Mouse (Mus musculus) hindbrain, embryonic 14.5 days (tissue): ENCODE results near the gene Pde4d. TPM values are rescaled to one million over a fixed set of nuclear protein-coding genes. Genes with fewer than 3 reads are reported as not detected.

Experiments
- ATAC-seq: fragments of 200-750 bp; cut with Nextera tagmentation; 2 replicates; pipeline ENCODE4 v1.8.0; 2017; ENCODE audit warnings: moderate number of reproducible peaks, mild to moderate bottlenecking, moderate TSS enrichment, moderate library complexity; ENCODE audit not compliant: low FRiP score
- DNase-seq: peaks from one replicate; pipeline ENCODE4 v3.0.0-alpha.2; 2015; ENCODE audit warnings: low spot score
- H3K27ac ChIP-seq: fragments of 300-500 bp; sonication (generic); 2 replicates; pipeline ENCODE4 v1.5.1; 2014; ENCODE audit warnings: mild to moderate bottlenecking, moderate library complexity
- H3K27me3 ChIP-seq: fragments of 300-500 bp; sonication (generic); 2 replicates; pipeline ENCODE4 v1.6.1; 2014; ENCODE audit warnings: mild to moderate bottlenecking, low read length, mixed read lengths; ENCODE audit not compliant: control insufficient read depth, insufficient read depth
- H3K36me3 ChIP-seq: fragments of 300-500 bp; sonication (generic); replicated peaks from 2 replicates; pipeline ENCODE4 v1.6.1; 2014; ENCODE audit not compliant: control insufficient read depth, insufficient read depth
- H3K4me1 ChIP-seq: fragments of 300-500 bp; sonication (generic); replicated peaks from 2 replicates; pipeline ENCODE4 v1.6.1; 2014; ENCODE audit warnings: antibody characterized with exemption, low read length, mixed read lengths; ENCODE audit not compliant: control insufficient read depth, insufficient read depth
- H3K4me2 ChIP-seq: fragments of 300-500 bp; sonication (generic); replicated peaks from 2 replicates; pipeline ENCODE4 v1.6.1; 2014; ENCODE audit warnings: mild to moderate bottlenecking, moderate library complexity
- H3K4me3 ChIP-seq: fragments of 300-500 bp; sonication (generic); replicated peaks from 2 replicates; pipeline ENCODE4 v1.5.1; 2014; ENCODE audit warnings: mild to moderate bottlenecking, low read length
- H3K9ac ChIP-seq: fragments of 300-500 bp; sonication (generic); 2 replicates; pipeline ENCODE4 v1.6.1; 2014
- H3K9me3 ChIP-seq: fragments of 300-500 bp; sonication (generic); 2 replicates; pipeline ENCODE4 v1.6.1; 2016; ENCODE audit warnings: low read length; ENCODE audit not compliant: control insufficient read depth
- WGBS: fragments of 180-500 bp; shearing (Covaris S2); extraction: QIAGEN DNeasy Blood & Tissue Kit; methylation state at CpG from one replicate; pipeline ENCODE4 v1.1.7; 2014; 5-methylcytosine and 5-hydroxymethylcytosine counted together
- polyA plus RNA-seq: library from polyadenylated mRNA; unstranded; fragments of >200 nt; fragmentation: Nextera tagmentation; extraction: Ambion mirVana; gene quantifications from 2 replicates; pipeline ENCODE4 v1.2.1, GENCODE M21; 2014

Pde4d gene
- polyA plus RNA-seq, 1 experiment from 2014 or later = 23.2 TPM

GRCm38 (mm10) chr13:109581284-109582070, 1131.7 kb downstream of the Pde4d start:
- H3K27ac ChIP-seq = no peak overlapping the region
- H3K9me3 ChIP-seq = no peaks in the 10 kb centered on the region
- WGBS = 81% methylated on average over 16 of the region's 16 CpGs
- H3K9ac ChIP-seq = no peak overlapping the region
- no peak overlapping the region for H3K4me2 ChIP-seq
- H3K4me1 ChIP-seq = peaks cover 3% of the 10 kb centered on the region; the same call in 1 of the 2 replicates
- no peaks in the 10 kb centered on the region for H3K27me3 ChIP-seq
- ATAC-seq (no peak), DNase-seq (no peak)
- H3K4me3 ChIP-seq = no peak overlapping the region
- H3K36me3 ChIP-seq = no peaks in the 10 kb centered on the region

- Histone ChIP-seq H3K9me3 (no peaks in the 10 kb centered on the region), H3K27me3 (no peaks in the 10 kb centered on the region), H3K4me2 (no peak overlapping the region), H3K4me1 (no peaks in the 10 kb centered on the region), H3K27ac (no peak overlapping the region), H3K4me3 (no peak overlapping the region), H3K36me3 (no peaks in the 10 kb centered on the region), H3K9ac (no peak overlapping the region)
- 84% methylated on average over 4 of the region's 4 CpGs for WGBS
- no peak for DNase-seq
- ATAC-seq = no peak
Observed at GRCm38 (mm10) chr13:109590048-109590447, 1140.3 kb downstream of the Pde4d start.

GRCm38 (mm10) chr13:109592192-109592797, 1142.5 kb downstream of the Pde4d start:
- H3K9ac ChIP-seq = no peak overlapping the region
- WGBS = 73% methylated on average over 8 of the region's 8 CpGs
- DNase-seq (no peak), ATAC-seq (no peak)
- H3K27me3 ChIP-seq = no peaks in the 10 kb centered on the region
- H3K4me1 ChIP-seq = no peaks in the 10 kb centered on the region
- H3K9me3 ChIP-seq = no peaks in the 10 kb centered on the region
- no peak overlapping the region for H3K4me2 ChIP-seq
- H3K36me3 ChIP-seq = no peaks in the 10 kb centered on the region
- no peak overlapping the region for H3K4me3 ChIP-seq
- H3K27ac ChIP-seq = no peak overlapping the region

- Histone ChIP-seq H3K27ac (no peak overlapping the region), H3K4me3 (no peak overlapping the region), H3K27me3 (no peaks in the 10 kb centered on the region), H3K36me3 (no peaks in the 10 kb centered on the region), H3K9me3 (no peaks in the 10 kb centered on the region), H3K4me1 (no peaks in the 10 kb centered on the region), H3K4me2 (no peak overlapping the region), H3K9ac (no peak overlapping the region)
- ATAC-seq (no peak), DNase-seq (no peak)
- WGBS = 50% methylated on average over 4 of the region's 4 CpGs
Observed at GRCm38 (mm10) chr13:109599711-109600110, 1150.0 kb downstream of the Pde4d start.

GRCm38 (mm10) chr13:109604017-109604416, 1154.3 kb downstream of the Pde4d start:
- Histone ChIP-seq H3K27me3 (no peaks in the 10 kb centered on the region), H3K4me1 (no peaks in the 10 kb centered on the region), H3K27ac (no peak overlapping the region), H3K9ac (no peak overlapping the region), H3K36me3 (no peaks in the 10 kb centered on the region), H3K4me2 (no peak overlapping the region), H3K9me3 (no peaks in the 10 kb centered on the region), H3K4me3 (no peak overlapping the region)
- 89% methylated on average over 2 of the region's 2 CpGs for WGBS
- DNase-seq (no peak), ATAC-seq (no peak)

- Histone ChIP-seq H3K36me3 (no peaks in the 10 kb centered on the region), H3K9me3 (no peaks in the 10 kb centered on the region), H3K27me3 (no peaks in the 10 kb centered on the region), H3K4me1 (no peaks in the 10 kb centered on the region), H3K4me2 (no peak overlapping the region), H3K9ac (no peak overlapping the region), H3K27ac (no peak overlapping the region), H3K4me3 (no peak overlapping the region)
- ATAC-seq (no peak), DNase-seq (peak; percentile 44)
- WGBS = 76% methylated on average over 1 of the region's 1 CpGs
Observed at GRCm38 (mm10) chr13:109605140-109605539, 1155.4 kb downstream of the Pde4d start.

GRCm38 (mm10) chr13:109609106-109609804, 1159.5 kb downstream of the Pde4d start:
- Histone ChIP-seq H3K27ac (no peak overlapping the region), H3K9me3 (no peaks in the 10 kb centered on the region), H3K27me3 (no peaks in the 10 kb centered on the region), H3K36me3 (no peaks in the 10 kb centered on the region), H3K4me2 (no peak overlapping the region), H3K4me1 (0 out of 2 replicates have a peak, but pooled peaks cover 5% of the 10 kb centered on the region), H3K4me3 (no peak overlapping the region), H3K9ac (no peak overlapping the region)
- ATAC-seq (no peak), DNase-seq (no peak)
- WGBS = 75% methylated on average over 9 of the region's 9 CpGs

- DNase-seq (peak; percentile 79), ATAC-seq (peak; percentile 82)
- no peak overlapping the region for H3K27ac ChIP-seq
- H3K27me3 ChIP-seq = no peaks in the 10 kb centered on the region
- H3K4me3 ChIP-seq = no peak overlapping the region
- H3K9ac ChIP-seq = no peak overlapping the region
- no peaks in the 10 kb centered on the region for H3K9me3 ChIP-seq
- WGBS = 16% methylated on average over 3 of the region's 3 CpGs
- H3K4me2 ChIP-seq = no peak overlapping the region
- H3K36me3 ChIP-seq = no peaks in the 10 kb centered on the region
- H3K4me1 ChIP-seq = 0 out of 2 replicates have a peak, but pooled peaks cover 5% of the 10 kb centered on the region
Observed at GRCm38 (mm10) chr13:109609805-109610187, 1160.0 kb downstream of the Pde4d start.

GRCm38 (mm10) chr13:109610772-109611171, 1161.0 kb downstream of the Pde4d start:
- Histone ChIP-seq H3K4me2 (no peak overlapping the region), H3K27me3 (no peaks in the 10 kb centered on the region), H3K4me1 (0 out of 2 replicates have a peak, but pooled peaks cover 5% of the 10 kb centered on the region), H3K9me3 (no peaks in the 10 kb centered on the region), H3K9ac (no peak overlapping the region), H3K4me3 (no peak overlapping the region), H3K36me3 (no peaks in the 10 kb centered on the region), H3K27ac (no peak overlapping the region)
- WGBS = 98% methylated on average over 2 of the region's 2 CpGs
- ATAC-seq (no peak), DNase-seq (no peak)
